Mouse (Mus musculus): Measurements from ENCODE around the gene Lamtor2.
A peak's percentile ranks its signal among the peaks of the same experiment; 100 is the strongest.

The Lamtor2 gene

DNA sequence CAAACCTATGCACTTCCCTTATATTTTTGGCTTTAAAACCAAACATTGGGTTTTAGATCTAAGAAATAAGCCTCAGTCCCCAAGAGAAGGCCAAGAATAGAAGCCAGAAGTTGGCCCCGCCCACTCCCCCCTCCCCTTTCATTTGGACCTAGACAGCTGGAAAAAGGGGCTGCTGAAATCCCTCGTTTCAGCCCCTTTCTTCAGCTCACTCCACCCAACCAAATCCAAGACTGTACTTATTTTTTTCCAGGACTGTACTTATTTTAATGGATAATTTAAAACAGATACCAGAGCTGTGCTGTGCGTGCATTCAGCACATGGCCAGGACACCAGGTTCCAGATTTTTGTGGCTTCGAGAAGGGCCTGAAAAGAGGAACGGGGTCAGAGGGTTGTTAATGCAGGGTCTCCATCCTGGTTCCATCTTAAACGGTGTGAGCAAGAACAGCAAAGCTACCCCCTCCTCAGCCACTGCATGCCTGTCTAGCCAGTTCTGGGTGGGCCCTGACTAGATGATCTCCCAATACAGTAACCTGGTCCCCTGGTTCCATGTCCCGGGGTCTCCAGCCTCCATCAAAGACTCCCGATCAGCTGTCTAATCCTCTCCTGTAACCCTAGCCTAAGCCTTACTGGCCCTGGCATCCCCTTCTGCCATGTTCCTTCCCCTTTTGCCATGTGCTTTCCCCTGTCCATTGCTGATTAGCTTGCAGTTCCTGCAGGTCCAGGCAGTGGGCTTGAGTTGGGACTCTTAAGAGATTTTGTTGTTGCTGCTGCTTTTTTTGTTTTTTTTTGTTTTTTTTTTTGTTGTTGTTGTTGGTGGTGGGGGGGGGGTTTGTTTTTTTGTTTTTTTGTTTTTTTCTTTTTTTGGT, 48.8 kb downstream of the Lamtor2 start:
- no peak for DNase-seq (ENCODE audit: low spot score)

DNA sequence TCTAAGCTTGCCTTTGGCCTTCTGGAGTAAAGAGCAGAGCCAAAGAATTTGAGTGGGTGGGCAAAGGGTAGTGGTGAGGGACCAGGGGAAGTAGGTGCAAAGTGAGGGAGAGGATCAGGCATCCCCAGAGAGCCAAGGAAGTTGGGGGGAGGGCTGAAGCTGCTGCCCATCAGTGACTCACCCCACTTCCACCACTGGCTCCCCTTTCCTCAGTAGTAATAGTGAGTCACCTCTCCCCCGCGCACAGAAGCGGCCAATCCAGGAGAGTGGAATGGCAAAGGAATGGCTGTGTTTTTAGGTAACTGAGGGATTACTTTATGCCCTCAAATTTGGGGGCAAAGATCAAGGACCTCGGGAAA, 49.4 kb downstream of the Lamtor2 start:
- no peak for DNase-seq (ENCODE audit: low spot score)

DNA sequence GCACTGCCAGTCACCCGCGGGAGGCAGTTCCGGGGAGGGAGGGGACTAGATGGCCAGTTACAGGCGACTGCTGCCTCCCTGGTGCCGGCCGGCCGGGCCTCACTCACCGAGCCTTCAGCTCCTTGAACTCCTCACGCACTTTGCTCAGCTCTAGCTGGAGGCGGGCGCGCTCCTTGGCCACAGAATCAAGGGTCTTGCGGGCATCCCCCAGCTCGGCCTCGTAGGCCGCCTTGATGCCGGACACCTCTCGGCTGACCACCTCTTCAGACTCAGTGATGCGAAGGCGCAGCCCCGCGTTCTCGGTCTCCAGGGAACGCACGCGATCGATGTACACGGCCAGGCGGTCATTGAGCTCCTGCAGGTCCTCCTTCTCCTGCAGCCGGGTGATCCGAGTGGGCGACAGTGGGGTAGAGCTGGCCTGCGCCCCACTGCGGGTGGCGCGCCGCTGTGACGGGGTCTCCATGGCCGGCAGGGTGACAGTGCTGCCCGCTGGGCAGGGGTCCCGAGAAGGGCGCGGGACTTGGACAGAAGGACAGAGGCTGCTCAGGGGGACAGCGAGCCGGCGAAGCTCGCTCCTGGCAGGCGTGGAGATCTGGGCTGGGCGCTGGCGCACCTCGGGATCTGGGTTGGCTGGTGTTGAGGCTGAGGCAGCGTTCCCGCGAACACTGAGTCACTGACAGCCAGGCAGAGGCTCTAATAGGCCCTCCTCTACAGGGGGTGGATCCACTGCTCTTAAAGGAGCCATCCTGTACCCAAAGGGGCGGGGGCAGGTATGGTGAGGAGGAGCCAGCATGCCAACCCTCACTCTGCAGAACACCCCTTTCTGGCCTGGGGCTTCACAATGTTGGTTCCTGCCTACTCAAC, 50.0 kb downstream of the Lamtor2 start:
- DNase-seq (ENCODE audit: low spot score) = peak; percentile 78

DNA sequence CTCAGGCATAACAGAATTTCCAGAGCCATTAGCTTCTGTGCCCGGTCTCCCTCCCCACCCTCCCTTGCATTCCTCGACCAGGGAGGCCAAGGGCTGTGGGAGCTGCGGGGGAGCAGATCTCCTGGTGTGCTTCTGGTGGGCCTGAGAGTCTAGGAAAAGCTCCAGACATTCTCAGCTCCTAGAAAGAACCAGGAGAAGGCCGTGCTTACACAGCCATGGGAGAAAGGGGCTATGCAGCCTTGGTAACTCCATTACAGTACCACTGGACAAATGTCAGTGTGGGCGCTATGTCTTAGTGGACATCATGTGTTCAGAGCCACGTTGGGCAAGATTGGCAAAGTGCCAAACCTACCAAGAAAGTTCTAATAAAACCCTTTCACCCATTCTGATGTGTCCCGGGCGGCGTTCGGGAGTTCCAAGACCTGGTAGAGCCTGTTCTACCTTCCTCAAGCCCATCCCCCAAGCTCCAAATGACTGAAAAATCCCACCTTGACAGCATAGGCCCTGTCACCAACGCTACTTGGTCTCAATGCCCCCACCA, 50.8 kb downstream of the Lamtor2 start:
- DNase-seq (ENCODE audit: low spot score) = no peak

DNA sequence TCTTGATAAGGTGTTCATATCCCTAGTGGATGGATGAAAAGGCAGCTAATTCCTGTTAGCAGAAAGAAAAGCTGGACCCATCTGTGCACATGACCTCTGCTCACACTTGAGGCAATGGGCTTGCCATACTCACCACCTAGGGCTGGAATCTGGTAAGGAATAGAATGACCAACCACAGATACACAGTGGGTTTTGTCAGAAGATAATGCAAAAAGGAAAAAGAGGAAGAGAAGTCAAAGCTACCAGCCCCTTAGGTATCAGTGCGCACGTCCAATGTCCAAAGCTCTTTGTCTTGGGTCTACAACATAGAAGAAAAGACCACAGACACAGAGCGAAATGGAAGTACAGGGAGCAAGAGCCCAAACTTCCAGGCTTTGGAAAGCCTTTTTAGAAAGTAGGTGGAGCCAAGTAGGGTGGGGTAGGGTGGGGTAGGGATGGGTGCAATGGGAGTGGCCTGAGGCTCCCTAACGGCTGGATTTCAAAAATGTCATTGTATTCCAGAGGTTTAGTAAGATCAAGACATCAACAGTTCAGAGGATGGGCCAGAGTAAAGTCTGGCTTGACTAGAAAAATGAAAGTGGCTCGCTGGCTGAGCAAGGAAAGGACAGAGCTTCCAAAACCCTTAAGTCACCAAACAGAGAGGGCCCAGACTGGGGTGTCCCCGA, 51.4 kb downstream of the Lamtor2 start:
- no peak for DNase-seq (ENCODE audit: low spot score)

DNA sequence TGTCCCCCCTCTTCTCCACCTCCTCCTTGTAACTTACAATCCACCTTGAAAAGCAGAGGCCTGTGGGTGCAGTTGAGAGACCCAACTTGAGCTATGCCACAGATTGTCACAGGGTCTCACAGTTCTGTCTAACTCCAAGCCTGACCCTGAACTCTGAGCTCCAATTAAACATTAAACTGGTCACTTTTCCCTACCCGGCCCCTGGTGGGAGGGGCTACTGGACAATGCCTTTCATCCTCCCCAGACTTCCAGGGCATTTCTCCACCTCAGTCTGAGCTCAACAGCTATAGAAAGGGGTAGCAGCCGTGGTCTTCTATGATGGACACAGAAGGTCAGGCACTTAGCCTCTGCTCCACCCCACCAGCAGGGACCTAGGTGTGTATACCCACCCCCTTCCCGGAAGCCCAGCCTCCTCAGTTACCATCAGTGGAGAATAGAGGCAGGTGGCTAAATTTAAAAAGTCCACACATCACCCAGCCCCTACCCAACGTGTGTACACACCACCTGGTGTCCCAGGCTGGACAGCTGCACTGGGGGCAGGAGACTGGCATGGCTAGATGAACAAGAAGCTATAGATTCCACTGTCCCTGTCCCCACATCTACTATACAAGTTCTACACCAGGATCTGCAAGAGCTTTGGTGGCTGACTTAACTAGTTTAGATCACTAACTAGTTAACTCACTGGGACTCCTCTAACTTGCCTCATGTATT, 52.1 kb downstream of the Lamtor2 start:
- DNase-seq (ENCODE audit: low spot score) = no peak

DNA sequence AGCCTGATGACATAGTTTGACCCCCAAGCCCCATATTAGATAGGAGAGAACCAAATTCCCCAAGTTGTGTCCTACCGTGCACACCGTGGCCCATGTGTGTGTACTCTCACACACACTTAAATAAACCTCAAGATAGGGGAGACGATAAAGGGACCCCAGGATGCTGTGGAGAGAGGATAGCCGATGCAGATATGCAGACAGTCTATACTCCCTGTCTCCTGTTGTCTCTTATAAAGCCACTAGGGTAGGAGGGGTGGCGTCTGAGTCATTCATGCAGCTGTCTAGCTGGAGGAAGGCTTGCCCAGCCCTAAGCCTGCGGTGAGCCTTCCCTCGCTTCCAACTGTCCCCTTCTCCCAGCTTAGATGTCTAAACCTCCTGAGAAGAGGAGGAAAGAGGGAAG, 52.8 kb downstream of the Lamtor2 start:
- DNase-seq (ENCODE audit: low spot score) = no peak

Data from testis, postnatal 14 days (tissue).